8 mouse cellular contexts compared by ENCODE assay signal in genomic region chr7:130668013-130668412, GRCm38 (mm10).
DNase-seq lines count a peak whose midpoint lies in the region; ATAC-seq and TF ChIP-seq lines count a peak whose summit lies in the region.
"Not testable (repeated sequence)": the region's sequence is repeated elsewhere in the genome, so short reads cannot be mapped to it uniquely, and the experiment has no call there.

No protein-coding gene starts in this region.

- TF ChIP-seq CTCF in layer of hippocampus, adult 2 months (conservative IDR thresholded peaks at IDR 0.05) = peak; percentile 49

- not testable (repeated sequence) for H3K4me2 ChIP-seq in forebrain, embryonic 15.5 days (replicated peaks); heart, embryonic 11.5 days; heart, embryonic 16.5 days (ENCODE audit: low read depth, low read length); hindbrain, embryonic 14.5 days (replicated peaks); midbrain, embryonic 13.5 days (replicated peaks); neural tube, embryonic 15.5 days

- not testable (repeated sequence) for H3K36me3 ChIP-seq in forebrain, embryonic 15.5 days; hindbrain, embryonic 14.5 days (replicated peaks; ENCODE audit: control insufficient read depth, insufficient read depth); midbrain, embryonic 13.5 days; neural tube, embryonic 15.5 days
- H3K36me3 ChIP-seq in heart, embryonic 11.5 days (ENCODE audit: control insufficient read depth, insufficient read depth, low read length) = peaks cover 12% of the 10 kb centered on the region
- peaks cover 24% of the 10 kb centered on the region for H3K36me3 ChIP-seq in heart, embryonic 16.5 days (ENCODE audit: control insufficient read depth, insufficient read depth)

- not testable (repeated sequence) for H3K9ac ChIP-seq in forebrain, embryonic 15.5 days (replicated peaks); heart, embryonic 11.5 days (ENCODE audit: low read depth, low read length); hindbrain, embryonic 14.5 days; midbrain, embryonic 13.5 days (replicated peaks); neural tube, embryonic 15.5 days (replicated peaks)
- 0 out of 2 replicates have a peak overlapping the region, but pooled peaks have one; percentile 17 for H3K9ac ChIP-seq in heart, embryonic 16.5 days (ENCODE audit: low read length)

- H3K4me1 ChIP-seq in forebrain, embryonic 15.5 days = peaks cover 20% of the 10 kb centered on the region
- peaks cover 53% of the 10 kb centered on the region for H3K4me1 ChIP-seq in heart, embryonic 11.5 days (ENCODE audit: control insufficient read depth, insufficient read depth, low read length)
- H3K4me1 ChIP-seq in heart, embryonic 16.5 days (ENCODE audit: control insufficient read depth, insufficient read depth, low read length) = peaks cover 51% of the 10 kb centered on the region
- peaks cover 29% of the 10 kb centered on the region for H3K4me1 ChIP-seq in hindbrain, embryonic 14.5 days (replicated peaks; ENCODE audit: control insufficient read depth, insufficient read depth, low read length)
- peaks cover 37% of the 10 kb centered on the region for H3K4me1 ChIP-seq in midbrain, embryonic 13.5 days (replicated peaks)
- H3K4me1 ChIP-seq in neural tube, embryonic 15.5 days = peaks cover 28% of the 10 kb centered on the region

- peak overlapping the region; percentile 84; the same call in 1 of the 2 replicates for H3K27ac ChIP-seq in forebrain, embryonic 15.5 days (replicated peaks)
- H3K27ac ChIP-seq in heart, embryonic 11.5 days (ENCODE audit: low read depth, low read length) = peak overlapping the region; percentile 98
- H3K27ac ChIP-seq in heart, embryonic 16.5 days (ENCODE audit: low read length) = peak overlapping the region; percentile 99
- H3K27ac ChIP-seq in hindbrain, embryonic 14.5 days = peak overlapping the region; percentile 86
- peak overlapping the region; percentile 84 for H3K27ac ChIP-seq in layer of hippocampus, adult 2 months
- peak overlapping the region; percentile 85 for H3K27ac ChIP-seq in midbrain, embryonic 13.5 days
- H3K27ac ChIP-seq in neural tube, embryonic 15.5 days (replicated peaks) = peak overlapping the region; percentile 77; the same call in 1 of the 2 replicates

- not testable (repeated sequence) for H3K4me3 ChIP-seq in forebrain, embryonic 15.5 days; heart, embryonic 11.5 days (ENCODE audit: low read depth, low read length); heart, embryonic 16.5 days (ENCODE audit: low read length); hindbrain, embryonic 14.5 days (replicated peaks; ENCODE audit: low read length); layer of hippocampus, adult 2 months; midbrain, embryonic 13.5 days (replicated peaks); neural tube, embryonic 15.5 days (replicated peaks)

- H3K27me3 ChIP-seq in forebrain, embryonic 15.5 days; heart, embryonic 11.5 days (ENCODE audit: control insufficient read depth, insufficient read depth, low read length); heart, embryonic 16.5 days (ENCODE audit: control insufficient read depth, insufficient read depth, low read length); hindbrain, embryonic 14.5 days (ENCODE audit: control insufficient read depth, insufficient read depth, low read length); midbrain, embryonic 13.5 days; neural tube, embryonic 15.5 days (replicated peaks): not testable (repeated sequence)

- 70% methylated on average over 1 of the region's 1 CpGs for WGBS in forebrain, embryonic 15.5 days
- WGBS in heart, embryonic 11.5 days (ENCODE audit: insufficient replicate concordance) = 87% methylated on average over 1 of the region's 1 CpGs
- 67% methylated on average over 1 of the region's 1 CpGs for WGBS in heart, embryonic 16.5 days
- WGBS in hindbrain, embryonic 14.5 days = 60% methylated on average over 1 of the region's 1 CpGs
- 72% methylated on average over 1 of the region's 1 CpGs for WGBS in midbrain, embryonic 13.5 days
- WGBS in neural tube, embryonic 15.5 days = 70% methylated on average over 1 of the region's 1 CpGs

- H3K9me3 ChIP-seq in forebrain, embryonic 15.5 days; heart, embryonic 11.5 days (replicated peaks; ENCODE audit: control insufficient read depth, low read length); hindbrain, embryonic 14.5 days (ENCODE audit: control insufficient read depth, low read length); neural tube, embryonic 15.5 days (replicated peaks): not testable (repeated sequence)
- H3K9me3 ChIP-seq in heart, embryonic 16.5 days (replicated peaks; ENCODE audit: control insufficient read depth, low read length) = 0 out of 2 replicates have a peak, but pooled peaks cover 13% of the 10 kb centered on the region
- peaks cover 14% of the 10 kb centered on the region for H3K9me3 ChIP-seq in midbrain, embryonic 13.5 days

- DNase-seq in hindbrain, embryonic 14.5 days (ENCODE audit: low spot score); layer of hippocampus, adult 2 months (ENCODE audit: low spot score in 2 of 2): not testable (repeated sequence)
- DNase-seq in kidney, adult 9 months = peak; percentile 79

- ATAC-seq in forebrain, embryonic 15.5 days (replicated peaks); heart, embryonic 11.5 days (replicated peaks; ENCODE audit: insufficient number of reproducible peaks, low FRiP score, low TSS enrichment); heart, embryonic 16.5 days (replicated peaks; ENCODE audit: extremely low read depth, insufficient read depth, low FRiP score); hindbrain, embryonic 14.5 days (ENCODE audit: low FRiP score); midbrain, embryonic 13.5 days; neural tube, embryonic 15.5 days (ENCODE audit: low FRiP score): not testable (repeated sequence)
